Mouse (Mus musculus): Measurements from ENCODE around the gene Rsbn1l.

DNA sequence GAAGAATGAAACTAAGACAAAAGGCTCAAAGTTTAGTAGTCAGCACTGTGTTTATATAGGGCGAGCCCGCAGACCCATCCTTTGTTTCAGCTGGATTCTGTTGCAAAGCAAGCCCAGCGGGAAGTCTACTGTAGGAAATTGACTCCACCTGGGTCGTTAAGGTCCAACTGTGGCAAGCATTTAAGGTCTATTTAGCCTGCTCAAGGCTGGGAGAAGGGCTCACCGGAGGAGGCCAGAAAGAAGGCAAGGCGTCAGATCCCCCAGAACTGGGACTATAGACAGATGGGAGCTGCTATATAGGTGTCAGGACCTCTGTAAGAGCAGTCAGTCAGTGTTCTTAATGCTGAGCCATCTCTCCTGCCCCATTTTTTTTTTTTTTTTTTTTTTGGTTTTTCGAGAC is 17.8 kb upstream of the Rsbn1l start:
- TF ChIP-seq CTCF (IDR thresholded peaks at IDR 0.05; ENCODE audit: control insufficient read depth, insufficient read depth, insufficient replicate concordance, low read depth, low read length), result no peak
- TF ChIP-seq POLR2A (IDR thresholded peaks at IDR 0.05; ENCODE audit: control insufficient read depth, low read depth, low read length), result no peak
